Mouse (Mus musculus): Measurements from ENCODE around the gene Atg4d. TPM values are rescaled to one million over a fixed set of nuclear protein-coding genes. Genes with fewer than 3 reads are reported as not detected.
A peak's percentile ranks its signal among the peaks of the same experiment; 100 is the strongest.
"Not testable (repeated sequence)": the region's sequence is repeated elsewhere in the genome, so short reads cannot be mapped to it uniquely, and the experiment has no call there.

Atg4d gene
- total RNA-seq, 2 experiments from 2014 or later = 49.5 to 73.9 TPM

DNA sequence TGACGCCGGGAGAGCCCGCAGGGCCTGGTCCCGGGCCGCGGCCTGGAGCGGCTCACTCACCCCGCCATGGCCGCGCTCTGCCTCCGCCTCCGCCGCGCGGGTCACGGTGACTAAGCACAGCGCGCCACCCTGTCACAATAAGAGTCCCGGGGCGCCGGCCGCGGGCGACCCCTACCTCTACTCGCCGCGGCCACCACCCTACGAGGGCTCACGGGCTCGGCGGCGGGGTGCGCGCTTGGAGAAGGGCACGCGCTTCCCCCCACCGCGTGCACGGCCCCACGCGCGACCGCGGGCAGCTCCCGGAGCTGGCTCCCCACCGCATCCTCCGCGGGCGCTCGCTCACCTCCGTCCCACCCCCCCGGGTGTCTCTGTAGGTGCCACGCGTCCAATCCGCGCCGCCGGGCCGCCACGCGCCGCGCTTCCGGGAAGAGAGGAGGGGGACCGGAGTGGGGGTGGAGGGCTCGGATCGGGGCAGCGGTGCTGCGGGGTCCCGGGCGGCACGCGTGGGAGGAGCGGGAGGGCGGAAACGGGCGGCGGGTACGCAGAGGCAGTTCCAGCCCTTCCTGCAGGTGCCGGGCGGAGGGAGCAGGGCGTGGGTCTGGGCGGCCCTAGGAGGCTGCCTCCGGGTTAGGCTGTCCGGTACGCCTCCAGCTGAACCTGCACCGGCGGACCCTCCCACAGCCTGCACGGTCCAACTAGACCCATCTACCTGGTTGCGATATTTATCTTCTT is 26.2 kb upstream of the Atg4d start, which contains the start of gene Keap1:
Gene Keap1, minus strand, starts transcription at position 629 of the 732 bp plus-strand sequence.
- peak; percentile 73 for ATAC-seq (replicated peaks; ENCODE audit: low FRiP score, poor library complexity, severe bottlenecking)

DNA sequence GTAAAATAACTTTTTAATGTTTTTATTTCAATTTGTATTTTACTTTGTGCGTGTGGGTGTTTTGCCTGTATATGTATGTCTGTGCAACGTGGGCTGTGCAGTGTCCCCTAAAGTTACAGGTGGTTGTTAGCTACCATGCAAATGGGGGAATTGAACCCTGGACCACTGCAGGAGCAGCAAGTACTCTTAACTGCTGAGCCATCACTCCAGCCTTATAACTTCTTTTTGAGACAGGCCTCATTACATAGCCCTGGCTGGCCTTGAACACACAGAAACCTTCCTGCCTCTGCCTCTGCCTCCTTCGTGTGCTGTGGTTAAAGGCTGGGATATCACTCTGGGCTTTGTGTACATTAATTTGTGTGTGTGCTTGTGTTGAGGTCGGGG is 25.6 kb upstream of the Atg4d start:
- peak; percentile 6; the same call in 1 of the 2 replicates for ATAC-seq (replicated peaks; ENCODE audit: low FRiP score, poor library complexity, severe bottlenecking)

DNA sequence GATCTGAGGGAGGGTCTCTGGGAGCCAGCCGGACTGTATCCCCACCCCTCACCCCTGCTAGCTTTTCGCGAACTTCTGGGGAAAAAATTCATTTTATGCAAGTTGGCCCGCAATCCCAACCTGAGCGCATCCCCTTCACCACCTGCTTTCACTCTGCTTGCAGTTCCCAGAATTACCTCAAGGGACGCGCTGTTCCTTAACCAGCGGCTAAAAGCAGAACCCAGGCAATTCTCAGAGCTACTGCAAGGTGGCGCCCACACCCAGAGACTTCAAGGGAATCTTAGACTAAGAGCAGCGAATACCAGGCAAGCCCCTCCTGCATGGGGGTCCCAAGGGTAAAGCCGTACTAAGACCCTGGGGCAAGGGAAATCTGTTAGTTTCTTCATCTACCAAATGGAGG is 23.8 kb upstream of the Atg4d start:
- ATAC-seq (replicated peaks; ENCODE audit: low FRiP score, poor library complexity, severe bottlenecking) = peak; percentile 75

DNA sequence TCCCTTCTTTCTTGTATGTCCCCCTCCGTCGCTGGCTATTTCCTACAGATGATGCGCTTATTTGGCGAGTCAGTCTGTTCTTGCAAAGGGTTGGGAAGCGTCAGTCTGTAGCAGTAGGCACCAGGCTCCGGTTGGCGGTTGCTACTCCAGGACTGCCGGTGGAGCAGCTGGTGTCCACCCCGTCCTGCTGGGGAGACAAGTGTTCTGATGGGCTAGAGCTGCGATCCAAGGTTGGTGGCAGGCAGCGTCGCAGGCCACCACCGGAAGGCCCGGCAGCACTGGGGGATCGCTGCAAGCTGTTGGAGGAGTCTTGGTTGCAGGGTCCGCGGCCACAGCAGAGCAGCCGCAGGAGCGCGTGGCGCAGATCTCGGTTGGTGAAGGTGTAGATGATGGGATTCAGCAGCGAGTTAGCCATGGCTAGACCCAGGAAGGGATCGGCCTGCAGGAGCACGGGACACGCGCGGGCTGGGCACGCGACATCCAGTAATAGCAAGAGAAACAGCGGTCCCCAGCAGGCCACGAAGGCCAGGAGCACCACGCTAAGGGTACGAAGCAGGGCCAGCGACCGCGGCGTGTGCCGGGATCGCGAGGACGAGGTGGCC is 21.2 kb upstream of the Atg4d start:
- ATAC-seq (replicated peaks; ENCODE audit: low FRiP score, poor library complexity, severe bottlenecking) = no peak

DNA sequence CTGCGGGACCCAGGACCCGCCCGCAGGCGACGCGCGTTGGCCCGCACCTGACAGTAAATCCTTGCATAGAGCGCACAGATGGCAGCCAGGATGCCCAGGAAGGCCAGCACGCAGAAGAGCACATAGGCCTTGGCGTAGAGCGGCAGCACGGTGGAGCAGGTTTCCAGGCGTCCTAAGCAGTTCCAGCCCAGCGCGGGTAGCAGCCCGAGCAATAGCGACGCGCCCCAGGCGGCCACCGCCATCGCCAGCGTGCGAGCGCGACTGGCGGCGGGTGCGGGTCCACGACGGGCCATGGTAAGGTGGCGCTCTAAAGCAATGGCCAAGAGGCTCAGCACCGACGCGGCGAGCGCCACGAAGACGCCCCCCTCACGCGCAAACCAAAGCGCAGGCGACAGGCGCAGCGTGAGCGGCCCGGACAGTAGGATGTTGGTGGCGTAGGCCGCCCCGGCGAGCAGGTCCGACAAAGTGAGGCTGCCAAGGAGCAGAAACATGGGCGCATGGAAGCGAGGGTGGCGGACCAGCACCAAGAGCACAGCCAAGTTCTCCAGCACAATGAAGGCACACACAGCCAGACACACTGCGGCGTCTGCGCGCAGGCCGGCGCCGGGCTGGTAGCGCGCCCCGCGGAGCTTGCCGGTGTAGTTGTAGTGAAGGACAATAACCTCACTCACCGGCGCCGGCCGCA is 20.5 kb upstream of the Atg4d start:
- ATAC-seq (replicated peaks; ENCODE audit: low FRiP score, poor library complexity, severe bottlenecking) = no peak

DNA sequence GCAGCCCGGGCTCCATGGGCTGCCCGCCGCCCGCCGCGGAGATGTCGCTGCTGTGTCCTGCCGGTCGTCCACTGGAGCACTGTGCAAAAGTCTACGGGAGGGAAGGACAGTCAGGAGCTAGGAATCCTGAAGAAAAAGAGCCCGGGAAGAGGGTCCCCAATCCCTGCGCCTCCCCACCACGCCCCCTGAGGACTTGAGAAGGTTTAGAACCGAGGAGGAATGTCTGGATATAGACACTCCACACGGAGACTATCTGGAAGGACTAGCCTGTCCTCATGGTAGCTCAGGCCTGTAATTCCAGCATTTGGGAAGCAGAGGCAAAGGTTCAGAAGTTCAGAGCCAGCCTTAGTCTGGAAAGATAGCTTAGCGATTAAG is 20.0 kb upstream of the Atg4d start:
- no peak for ATAC-seq (replicated peaks; ENCODE audit: low FRiP score, poor library complexity, severe bottlenecking)

DNA sequence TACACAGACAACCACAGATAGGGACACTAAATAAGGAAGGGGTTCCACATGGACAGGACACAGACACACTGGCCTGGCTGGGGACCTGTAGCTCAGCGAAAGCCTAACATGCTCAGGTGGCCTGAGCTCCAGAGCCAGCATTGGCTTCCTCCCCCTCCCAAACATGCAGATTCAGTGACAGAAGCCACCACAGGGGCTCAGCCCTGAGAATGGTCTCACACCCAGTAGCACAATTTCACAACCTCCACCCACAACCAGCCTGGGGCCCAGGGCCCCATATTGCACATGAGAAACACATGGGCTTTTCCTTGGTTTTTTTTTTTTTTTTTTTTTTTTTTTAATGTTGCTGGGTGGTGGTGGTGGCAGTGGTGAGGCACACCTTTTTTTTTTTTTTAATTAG is 18.8 kb upstream of the Atg4d start:
- no peak for ATAC-seq (replicated peaks; ENCODE audit: low FRiP score, poor library complexity, severe bottlenecking)

DNA sequence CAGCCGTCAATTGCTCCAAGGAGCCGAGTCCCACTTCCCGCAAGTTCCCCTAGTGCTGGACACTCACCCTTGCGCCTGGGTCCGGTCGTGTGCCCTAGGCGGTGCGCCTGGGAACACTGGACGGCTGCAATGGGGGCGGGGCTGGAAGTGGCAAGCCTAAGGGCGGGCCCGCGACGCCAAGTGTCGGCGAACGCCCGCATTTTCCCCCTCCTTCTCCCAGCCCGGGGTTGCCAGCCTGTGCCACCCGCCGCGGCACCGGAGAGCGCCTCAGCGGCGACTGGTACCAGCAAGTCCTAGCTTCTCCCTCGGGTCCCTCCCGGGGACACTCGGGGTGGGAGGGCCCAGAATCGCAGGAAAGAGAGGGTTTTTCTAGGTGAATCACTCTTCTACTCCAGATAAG is 16.8 kb upstream of the Atg4d start, which contains the start of gene S1pr5:
Gene S1pr5, minus strand, starts transcription at position 118 of the 400 bp plus-strand sequence.
- ATAC-seq (replicated peaks; ENCODE audit: low FRiP score, poor library complexity, severe bottlenecking) = peak; percentile 40; the same call in 1 of the 2 replicates

DNA sequence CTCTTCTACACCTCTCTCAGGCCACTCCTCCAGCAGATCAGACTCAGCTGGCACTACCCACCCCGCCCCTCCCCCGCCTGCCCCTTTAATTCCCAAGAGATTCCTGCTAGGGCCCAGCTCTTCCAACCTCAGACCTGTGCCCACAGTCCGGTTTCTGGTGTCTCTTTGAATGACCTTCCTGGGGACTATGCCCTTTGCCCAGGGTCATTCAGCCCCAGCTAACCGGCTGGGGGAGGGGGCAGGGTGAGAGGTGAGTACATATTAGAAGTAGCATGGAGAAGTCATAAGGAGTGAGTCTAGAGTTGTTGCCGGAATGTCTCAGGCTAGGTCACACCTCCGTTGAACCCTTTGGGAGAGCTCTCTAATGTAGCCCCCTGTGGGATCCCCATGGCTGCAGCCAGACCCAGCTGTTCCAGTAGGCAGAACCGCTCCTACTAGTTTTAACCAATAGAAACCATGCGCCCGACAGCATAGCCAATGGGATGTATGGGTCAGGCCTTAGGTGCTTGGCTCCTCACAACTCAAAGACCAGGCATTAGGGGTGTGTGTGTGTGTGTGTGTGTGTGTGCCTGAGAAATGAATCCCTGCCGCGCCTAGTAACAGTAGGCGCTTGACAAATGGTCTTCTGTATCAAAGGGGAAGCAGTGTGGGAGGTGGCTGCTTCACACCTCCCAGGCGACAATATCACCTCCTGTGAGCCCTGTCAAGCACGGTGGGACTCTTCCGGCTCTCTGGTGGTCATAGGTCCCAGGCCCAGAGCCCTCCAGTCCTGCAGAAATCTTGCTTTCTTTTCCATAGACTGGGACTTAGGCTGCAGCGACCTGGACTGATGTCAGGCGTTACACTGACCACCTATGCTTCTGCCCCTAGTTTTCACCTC is 15.2 kb upstream of the Atg4d start:
- no peak for ATAC-seq (replicated peaks; ENCODE audit: low FRiP score, poor library complexity, severe bottlenecking)

DNA sequence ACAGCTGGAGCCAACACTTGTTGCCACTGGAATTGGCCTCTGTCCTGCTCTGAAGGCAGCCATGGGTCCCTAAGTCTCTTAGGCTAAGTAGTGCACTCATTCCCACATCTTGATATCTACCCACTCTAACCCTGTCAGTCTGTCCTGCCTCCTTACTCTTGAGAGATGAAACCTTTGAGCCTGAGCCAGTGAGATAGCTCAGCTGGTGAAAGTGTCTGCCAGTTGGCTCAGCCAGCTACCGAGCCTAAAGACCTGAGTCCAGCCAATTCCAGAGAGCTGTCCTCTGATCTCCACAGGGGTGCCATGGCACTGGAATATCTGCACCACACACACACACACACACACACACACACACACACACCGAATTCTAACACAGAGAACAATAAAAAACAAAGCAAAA is 14.6 kb upstream of the Atg4d start:
- ATAC-seq (replicated peaks; ENCODE audit: low FRiP score, poor library complexity, severe bottlenecking) = no peak

DNA sequence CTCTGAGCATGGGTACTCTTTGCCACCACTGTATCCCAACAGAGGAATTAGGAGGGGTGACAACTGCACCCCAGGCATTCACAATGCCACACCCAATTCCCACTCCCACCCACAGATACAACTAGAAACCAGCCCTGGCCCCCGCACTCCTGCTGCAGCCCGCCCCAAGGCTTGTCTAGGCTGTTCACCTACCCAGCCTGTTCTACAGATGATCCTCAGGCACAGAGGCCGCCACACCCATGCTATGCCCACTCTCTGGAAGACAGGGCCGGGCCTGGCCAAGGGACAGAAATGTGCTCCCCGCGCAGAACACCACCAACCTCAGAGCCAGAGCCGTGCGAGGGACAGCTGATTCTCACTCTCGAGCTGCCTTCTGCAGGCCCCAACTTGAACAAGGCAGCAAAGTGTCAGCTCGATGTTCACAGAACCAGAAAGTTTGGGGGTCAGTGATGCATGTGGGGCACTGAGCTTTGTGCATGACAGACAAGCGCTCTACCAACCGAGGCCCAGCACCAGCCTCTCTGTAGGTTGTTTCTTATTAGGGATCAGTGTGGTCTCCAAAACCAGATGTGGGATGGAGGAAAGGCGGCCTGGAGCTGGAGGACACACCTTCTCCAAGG is 13.9 kb upstream of the Atg4d start:
- ATAC-seq (replicated peaks; ENCODE audit: low FRiP score, poor library complexity, severe bottlenecking) = 0 out of 2 replicates have a peak, but pooled peaks have one; percentile 46

DNA sequence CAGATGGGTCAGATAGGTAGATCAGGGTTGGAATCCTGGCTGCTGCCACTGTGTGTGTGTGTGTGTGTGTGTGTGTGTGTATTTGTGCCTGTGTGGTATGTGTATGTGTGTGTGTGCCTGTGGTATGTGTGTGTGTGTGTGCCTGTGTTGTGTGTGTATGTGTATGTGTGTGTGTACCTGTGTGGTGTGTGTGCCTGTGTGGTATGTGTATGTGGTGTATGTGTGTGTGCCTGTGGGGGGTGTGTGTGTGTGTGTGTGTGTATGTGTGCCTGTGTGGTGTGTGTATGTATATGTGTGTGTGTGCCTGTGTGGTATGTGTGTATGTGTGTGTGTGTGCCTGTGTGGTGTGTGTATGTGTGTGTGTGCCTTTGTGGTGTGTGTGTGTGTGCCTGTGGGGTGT is 10.4 kb upstream of the Atg4d start:
- ATAC-seq (replicated peaks; ENCODE audit: low FRiP score, poor library complexity, severe bottlenecking) = no peak

DNA sequence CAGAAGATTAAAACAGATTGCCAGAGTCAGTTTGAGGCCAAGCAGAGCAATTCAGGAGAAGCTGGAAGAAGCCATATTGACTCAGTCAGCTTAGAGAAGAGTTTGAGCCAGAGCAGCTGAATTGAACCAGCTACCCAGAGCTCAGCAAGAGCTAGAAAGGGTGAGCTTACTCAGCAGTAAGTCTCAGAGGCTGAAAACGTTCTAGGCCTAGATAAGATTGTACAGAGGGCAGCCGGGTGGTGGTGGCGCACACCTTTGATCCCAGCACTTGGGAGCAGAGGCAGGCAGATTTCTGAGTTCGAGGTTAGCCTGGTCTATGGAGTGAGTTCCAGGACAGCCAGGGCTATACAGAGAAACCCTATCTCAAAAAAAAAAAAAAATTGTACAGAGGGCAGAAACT is 8.7 kb upstream of the Atg4d start:
- not testable (repeated sequence) for ATAC-seq (replicated peaks; ENCODE audit: low FRiP score, poor library complexity, severe bottlenecking)

DNA sequence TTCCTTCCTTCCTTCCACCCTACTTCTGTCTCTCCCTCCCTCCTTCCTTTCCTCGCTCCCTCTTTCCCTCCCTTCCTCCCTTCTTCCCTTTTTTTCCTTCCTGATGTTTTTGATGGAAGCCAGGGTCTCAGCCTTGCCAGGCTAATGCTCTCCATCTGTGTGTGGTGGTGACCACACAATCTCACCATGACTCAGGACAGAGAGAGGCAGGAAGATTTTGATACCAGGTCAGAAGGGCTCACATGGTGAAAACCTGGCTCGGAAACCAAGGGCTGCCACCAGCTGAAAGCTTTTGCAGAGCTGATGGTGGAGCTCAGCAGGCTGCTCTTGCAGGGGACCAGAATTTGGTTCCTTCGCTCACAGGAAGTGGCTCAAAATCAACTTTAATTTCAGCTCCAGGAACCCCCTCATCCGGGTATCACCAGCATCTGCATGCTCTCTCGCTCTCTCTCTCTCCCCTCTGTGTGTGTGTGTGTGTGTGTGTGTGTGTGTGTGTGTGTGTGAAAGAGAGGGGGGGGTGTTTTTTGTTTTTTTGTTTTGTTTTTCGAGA is 4.5 kb upstream of the Atg4d start:
- no peak for ATAC-seq (replicated peaks; ENCODE audit: low FRiP score, poor library complexity, severe bottlenecking)

DNA sequence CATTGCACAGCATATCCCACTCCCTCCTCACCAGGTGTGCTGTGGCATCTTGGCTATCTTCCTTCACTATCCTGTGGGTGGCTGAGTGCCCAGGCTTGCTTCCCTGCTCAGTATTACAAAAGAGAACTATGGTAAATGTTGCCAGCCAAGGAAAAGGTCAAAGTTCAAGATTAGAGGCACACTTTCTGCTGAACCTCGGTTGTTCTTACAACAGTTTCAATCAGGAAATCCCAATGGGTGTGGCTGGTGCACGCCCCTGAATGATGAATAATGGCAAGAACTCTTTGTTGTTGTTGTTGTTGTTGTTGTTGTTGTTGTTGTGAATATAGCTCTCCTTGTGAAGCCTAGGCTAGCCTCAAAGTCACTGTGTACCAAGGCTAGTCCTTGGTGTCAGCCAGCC is 3.3 kb upstream of the Atg4d start:
- no peak for ATAC-seq (replicated peaks; ENCODE audit: low FRiP score, poor library complexity, severe bottlenecking)

DNA sequence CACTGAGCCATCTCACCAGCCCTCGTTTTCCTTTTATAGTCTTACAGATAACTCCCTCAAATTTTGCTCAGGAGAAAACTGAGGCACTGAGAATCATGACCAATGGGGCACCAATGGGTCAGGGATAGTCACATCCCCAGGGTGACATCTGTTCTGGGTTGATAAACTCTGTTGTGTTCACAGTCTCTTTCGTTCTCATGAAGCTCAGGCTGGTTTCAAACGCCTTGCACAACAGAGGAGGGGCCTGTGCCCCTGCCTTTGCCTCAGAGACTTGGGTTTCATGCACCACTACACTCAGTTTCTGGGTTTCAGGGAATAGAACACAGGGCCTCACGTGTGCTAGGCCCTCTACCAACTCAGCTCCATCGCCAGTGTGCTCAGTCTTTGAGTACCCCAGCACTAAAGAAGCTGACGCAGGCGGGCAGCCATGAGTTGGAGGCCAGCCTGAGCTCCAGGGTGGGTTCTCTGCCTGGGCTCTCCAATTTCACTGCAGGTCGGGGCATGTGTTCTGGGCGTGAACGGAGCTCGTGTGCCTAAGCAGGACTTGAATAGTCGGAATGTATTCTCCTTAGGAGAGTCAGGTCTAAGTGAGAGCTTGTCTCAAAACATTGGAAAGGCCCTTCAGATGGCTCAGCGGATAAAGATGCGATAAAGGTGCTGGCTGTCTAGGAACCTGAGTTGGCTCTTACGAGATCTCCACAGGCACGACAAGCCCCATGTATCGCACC is 657 bp upstream of the Atg4d start:
- peak; percentile 73 for ATAC-seq (replicated peaks; ENCODE audit: low FRiP score, poor library complexity, severe bottlenecking)

DNA sequence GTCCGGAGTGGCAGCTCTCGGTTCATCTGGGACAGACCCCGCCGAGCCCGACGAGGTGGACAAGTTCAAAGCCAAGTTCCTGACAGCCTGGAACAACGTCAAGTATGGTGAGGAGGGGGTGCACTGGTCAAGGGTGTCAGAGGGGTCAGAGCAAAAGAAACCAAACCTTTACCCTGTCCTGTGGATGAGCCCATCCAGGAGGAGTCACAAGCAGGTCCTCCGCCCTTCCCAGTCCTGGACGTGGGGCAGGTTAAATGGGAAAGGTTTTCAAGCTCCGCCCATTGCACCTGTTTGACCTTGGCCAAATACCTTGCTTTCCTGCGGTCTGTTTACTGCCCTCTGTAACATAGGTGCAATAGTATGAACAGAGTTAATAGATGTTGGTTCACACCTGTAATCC is 518 bp downstream of the Atg4d start:
- peak; percentile 30; the same call in 1 of the 2 replicates for ATAC-seq (replicated peaks; ENCODE audit: low FRiP score, poor library complexity, severe bottlenecking)

DNA sequence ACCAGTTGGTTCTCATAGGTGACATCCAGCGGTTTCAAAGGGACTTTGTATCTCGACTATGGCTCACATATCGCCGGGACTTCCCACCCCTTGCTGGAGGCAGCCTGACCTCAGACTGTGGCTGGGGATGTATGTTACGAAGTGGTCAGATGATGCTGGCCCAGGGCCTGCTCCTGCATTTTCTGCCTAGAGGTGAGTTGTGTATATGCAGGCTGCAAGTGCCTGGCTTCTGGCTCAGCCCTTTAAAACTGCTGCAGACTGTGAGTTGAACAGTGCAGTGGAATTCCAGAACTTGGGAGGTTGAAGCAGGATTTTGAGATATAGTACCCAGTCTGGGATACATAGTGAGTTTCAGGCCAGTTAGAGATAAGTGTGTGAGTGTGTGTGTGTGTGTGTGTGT is 1.8 kb downstream of the Atg4d start:
- no peak for ATAC-seq (replicated peaks; ENCODE audit: low FRiP score, poor library complexity, severe bottlenecking)

DNA sequence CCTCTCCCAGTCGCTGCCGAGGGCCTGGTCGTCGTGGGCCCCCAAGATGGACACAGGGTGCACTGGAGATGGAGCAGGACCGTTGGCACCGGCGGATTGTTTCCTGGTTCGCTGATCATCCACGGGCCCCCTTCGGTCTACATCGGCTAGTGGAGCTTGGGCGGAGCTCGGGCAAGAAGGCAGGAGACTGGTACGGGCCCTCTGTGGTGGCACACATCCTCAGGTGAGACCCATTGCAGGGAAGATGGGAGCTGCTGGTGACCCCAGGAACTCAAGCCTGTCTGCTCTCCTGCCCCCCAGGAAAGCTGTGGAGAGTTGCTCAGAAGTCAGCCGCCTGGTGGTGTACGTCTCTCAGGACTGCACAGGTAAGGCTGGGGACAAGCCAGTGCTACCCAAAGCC is 3.2 kb downstream of the Atg4d start:
- ATAC-seq (replicated peaks; ENCODE audit: low FRiP score, poor library complexity, severe bottlenecking) = no peak
